Mouse (Mus musculus) ovary, postnatal 36 days (tissue): ENCODE results near the gene Rhobtb1.

ENCODE experiments used
- DNase-seq: peaks from one replicate; pipeline ENCODE4 v3.0.0; 2022; ENCODE audit warnings: low spot score, mixed read lengths

Gene Rhobtb1

GRCm38 (mm10) chr10:69210659-69211058, 59.4 kb downstream of the Rhobtb1 start:
- DNase-seq, result no peak

GRCm38 (mm10) chr10:69211560-69211959, 60.3 kb downstream of the Rhobtb1 start:
- peak; percentile 57 for DNase-seq

GRCm38 (mm10) chr10:69211976-69212375, 60.7 kb downstream of the Rhobtb1 start:
- peak; percentile 39 for DNase-seq

GRCm38 (mm10) chr10:69212542-69213440, 61.6 kb downstream of the Rhobtb1 start, which contains the start of gene A930033H14Rik:
A930033H14Rik (minus strand) TSS chr10:69213098.
- DNase-seq, result peak; percentile 87

GRCm38 (mm10) chr10:69213451-69213877, 62.2 kb downstream of the Rhobtb1 start:
- no peak for DNase-seq

GRCm38 (mm10) chr10:69213986-69214385, 62.8 kb downstream of the Rhobtb1 start:
- DNase-seq, result no peak

GRCm38 (mm10) chr10:69217127-69217690, 66.0 kb downstream of the Rhobtb1 start:
- no peak for DNase-seq

GRCm38 (mm10) chr10:69218458-69219288, 67.4 kb downstream of the Rhobtb1 start:
- DNase-seq, result peak; percentile 24

GRCm38 (mm10) chr10:69219289-69219626, 68.0 kb downstream of the Rhobtb1 start:
- DNase-seq, result no peak

- no peak for DNase-seq
These were observed 69.1 kb downstream of the Rhobtb1 start for GRCm38 (mm10) chr10:69220296-69220695.

- no peak for DNase-seq
These were observed 69.9 kb downstream of the Rhobtb1 start for GRCm38 (mm10) chr10:69221148-69221547.

- DNase-seq, result no peak
These were observed 70.7 kb downstream of the Rhobtb1 start for GRCm38 (mm10) chr10:69221955-69222354.

- DNase-seq, result no peak
These were observed 72.0 kb downstream of the Rhobtb1 start for GRCm38 (mm10) chr10:69223232-69223631.

GRCm38 (mm10) chr10:69224276-69224675, 73.0 kb downstream of the Rhobtb1 start:
- DNase-seq, result no peak

GRCm38 (mm10) chr10:69225471-69225870, 74.2 kb downstream of the Rhobtb1 start:
- DNase-seq, result no peak

- DNase-seq, result no peak
These were observed 74.7 kb downstream of the Rhobtb1 start for GRCm38 (mm10) chr10:69225951-69226350.

GRCm38 (mm10) chr10:69237185-69237584, 86.0 kb downstream of the Rhobtb1 start:
- DNase-seq, result no peak

GRCm38 (mm10) chr10:69237781-69238180, 86.5 kb downstream of the Rhobtb1 start:
- no peak for DNase-seq

GRCm38 (mm10) chr10:69238311-69238710, 87.1 kb downstream of the Rhobtb1 start:
- no peak for DNase-seq

GRCm38 (mm10) chr10:69240530-69240929, 89.3 kb downstream of the Rhobtb1 start:
- DNase-seq, result no peak

GRCm38 (mm10) chr10:69245151-69245550, 93.9 kb downstream of the Rhobtb1 start:
- DNase-seq, result no peak

- DNase-seq, result no peak
These were observed 94.9 kb downstream of the Rhobtb1 start for GRCm38 (mm10) chr10:69245906-69246668.
